Mouse (Mus musculus): ENCODE results near the gene AC124108.1. TPM values are rescaled to one million over a fixed set of nuclear protein-coding genes. Genes with fewer than 3 reads are reported as not detected.
A peak's percentile ranks its signal among the peaks of the same experiment; 100 is the strongest.

Gene AC124108.1
- polyA plus RNA-seq, 1 experiment from 2014 or later: 0.03 TPM

GRCm38 (mm10) chr1:132168115-132168767 is 23.0 kb upstream of the AC124108.1 start:
- Histone ChIP-seq H3K4me3 (replicated peaks) (no peak overlapping the region; the same call in 1 of the 2 replicates), H3K27ac (no peak overlapping the region), H3K9me3 (no peaks in the 10 kb centered on the region), H3K4me2 (replicated peaks) (peak overlapping the region; percentile 50), H3K4me1 (replicated peaks) (peaks cover 8% of the 10 kb centered on the region), H3K9ac (no peak overlapping the region), H3K27me3 (replicated peaks) (no peaks in the 10 kb centered on the region; the same call in 1 of the 2 replicates), H3K36me3 (no peaks in the 10 kb centered on the region)
- peak; percentile 62 for ATAC-seq
- WGBS: 8% methylated on average over 12 of the region's 12 CpGs

- Histone ChIP-seq H3K4me2 (replicated peaks) (no peak overlapping the region), H3K4me1 (replicated peaks) (peaks cover 8% of the 10 kb centered on the region), H3K9ac (no peak overlapping the region), H3K27me3 (replicated peaks) (no peaks in the 10 kb centered on the region; the same call in 1 of the 2 replicates), H3K4me3 (replicated peaks) (no peak overlapping the region), H3K36me3 (no peaks in the 10 kb centered on the region), H3K9me3 (no peaks in the 10 kb centered on the region), H3K27ac (no peak overlapping the region)
- ATAC-seq: no peak
- WGBS: 37% methylated on average over 6 of the region's 6 CpGs
Observed at GRCm38 (mm10) chr1:132170698-132171097, 20.6 kb upstream of the AC124108.1 start.

DNA sequence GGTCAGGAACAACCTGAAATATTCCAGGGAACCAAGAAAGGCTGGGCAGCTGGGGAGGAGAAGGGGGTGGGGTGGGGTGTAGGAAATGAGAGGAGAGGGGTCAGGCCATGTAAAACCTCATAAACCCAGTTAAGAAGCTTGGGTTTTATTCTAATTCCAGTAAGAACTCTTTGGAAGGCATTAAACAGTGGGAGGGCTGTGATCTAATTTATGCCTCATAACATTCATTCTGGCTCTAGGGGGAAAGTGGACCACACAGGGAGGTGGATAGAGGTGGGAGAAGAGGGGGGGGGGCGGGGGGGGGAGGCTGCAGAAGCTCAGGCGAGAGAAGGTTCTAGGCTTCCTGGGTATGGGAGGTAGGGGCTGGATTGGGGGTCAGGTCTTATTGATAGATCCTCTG is 19.6 kb upstream of the AC124108.1 start:
- no peak for ATAC-seq
- WGBS: 19% methylated on average over 2 of the region's 2 CpGs
- Histone ChIP-seq H3K27me3 (replicated peaks) (no peaks in the 10 kb centered on the region; the same call in 1 of the 2 replicates), H3K4me2 (replicated peaks) (no peak overlapping the region), H3K27ac (no peak overlapping the region), H3K9me3 (no peaks in the 10 kb centered on the region), H3K4me3 (replicated peaks) (no peak overlapping the region), H3K4me1 (replicated peaks) (peaks cover 8% of the 10 kb centered on the region), H3K9ac (no peak overlapping the region), H3K36me3 (no peaks in the 10 kb centered on the region)

DNA sequence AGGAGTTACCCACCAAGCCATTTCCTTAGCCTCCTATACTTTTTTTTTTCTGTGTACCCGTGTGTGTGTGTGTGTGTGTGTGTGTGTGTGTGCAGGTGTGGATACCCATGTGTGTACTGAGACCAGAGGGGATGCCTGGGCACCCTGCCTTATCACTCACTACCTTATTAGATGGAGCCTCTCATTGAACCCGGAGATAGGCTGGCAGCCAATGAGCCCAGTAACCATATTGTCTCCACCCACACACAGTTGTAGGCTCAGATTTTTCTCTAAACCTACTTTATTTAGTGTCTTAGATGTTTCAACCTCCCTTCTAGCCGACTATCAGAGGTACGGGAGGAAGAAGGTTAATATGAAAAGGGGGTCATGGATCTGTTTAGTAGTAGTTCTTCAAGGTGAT is 5.0 kb upstream of the AC124108.1 start:
- Histone ChIP-seq H3K4me2 (replicated peaks) (no peak overlapping the region), H3K4me1 (replicated peaks) (peaks cover 12% of the 10 kb centered on the region), H3K9ac (no peak overlapping the region), H3K27ac (no peak overlapping the region), H3K27me3 (replicated peaks) (peaks cover 41% of the 10 kb centered on the region), H3K36me3 (no peaks in the 10 kb centered on the region), H3K9me3 (no peaks in the 10 kb centered on the region), H3K4me3 (replicated peaks) (no peak overlapping the region)
- 81% methylated on average over 4 of the region's 4 CpGs for WGBS
- ATAC-seq: no peak

- no peak overlapping the region for H3K4me3 ChIP-seq (replicated peaks)
- no peak overlapping the region for H3K4me2 ChIP-seq (replicated peaks)
- H3K4me1 ChIP-seq (replicated peaks): peaks cover 22% of the 10 kb centered on the region
- H3K9me3 ChIP-seq: no peaks in the 10 kb centered on the region
- no peak for ATAC-seq
- no peak overlapping the region for H3K27ac ChIP-seq
- no peak overlapping the region for H3K9ac ChIP-seq
- no peaks in the 10 kb centered on the region for H3K36me3 ChIP-seq
- 22% methylated on average over 9 of the region's 9 CpGs for WGBS
- H3K27me3 ChIP-seq (replicated peaks): peaks cover 64% of the 10 kb centered on the region
Observed at GRCm38 (mm10) chr1:132188442-132189066, 2.7 kb upstream of the AC124108.1 start.

- Histone ChIP-seq H3K4me3 (replicated peaks) (no peak overlapping the region), H3K4me2 (replicated peaks) (no peak overlapping the region), H3K36me3 (no peaks in the 10 kb centered on the region), H3K27ac (no peak overlapping the region), H3K27me3 (replicated peaks) (peaks cover 70% of the 10 kb centered on the region), H3K9me3 (no peaks in the 10 kb centered on the region), H3K9ac (no peak overlapping the region), H3K4me1 (replicated peaks) (peaks cover 22% of the 10 kb centered on the region)
- ATAC-seq: no peak
- 53% methylated on average over 4 of the region's 4 CpGs for WGBS
Observed at GRCm38 (mm10) chr1:132189231-132189630, 2.0 kb upstream of the AC124108.1 start.

GRCm38 (mm10) chr1:132190040-132190513 is 1.2 kb upstream of the AC124108.1 start:
- Histone ChIP-seq H3K9me3 (no peaks in the 10 kb centered on the region), H3K4me2 (replicated peaks) (peak overlapping the region; percentile 97), H3K4me3 (replicated peaks) (peak overlapping the region; percentile 54), H3K4me1 (replicated peaks) (peaks cover 22% of the 10 kb centered on the region), H3K27me3 (replicated peaks) (peaks cover 75% of the 10 kb centered on the region), H3K36me3 (no peaks in the 10 kb centered on the region), H3K9ac (peak overlapping the region; percentile 29), H3K27ac (no peak overlapping the region)
- ATAC-seq: peak; percentile 65
- under 1% methylated on average over 50 of the region's 50 CpGs for WGBS

GRCm38 (mm10) chr1:132190621-132191092 is 600 bp upstream of the AC124108.1 start:
- H3K9me3 ChIP-seq: no peaks in the 10 kb centered on the region
- no peaks in the 10 kb centered on the region for H3K36me3 ChIP-seq
- peaks cover 22% of the 10 kb centered on the region for H3K4me1 ChIP-seq (replicated peaks)
- H3K27me3 ChIP-seq (replicated peaks): peaks cover 75% of the 10 kb centered on the region
- WGBS: under 1% methylated on average over 62 of the region's 62 CpGs
- peak overlapping the region; percentile 54 for H3K4me3 ChIP-seq (replicated peaks)
- H3K9ac ChIP-seq: peak overlapping the region; percentile 29
- no peak overlapping the region for H3K27ac ChIP-seq
- H3K4me2 ChIP-seq (replicated peaks): peak overlapping the region; percentile 97
- ATAC-seq: peak; percentile 31; the same call in 1 of the 2 replicates

- Histone ChIP-seq H3K4me3 (replicated peaks) (peak overlapping the region; percentile 54; the same call in 1 of the 2 replicates), H3K4me2 (replicated peaks) (peak overlapping the region; percentile 97), H3K27me3 (replicated peaks) (peaks cover 78% of the 10 kb centered on the region), H3K9ac (no peak overlapping the region), H3K9me3 (no peaks in the 10 kb centered on the region), H3K36me3 (no peaks in the 10 kb centered on the region), H3K27ac (no peak overlapping the region), H3K4me1 (replicated peaks) (peaks cover 22% of the 10 kb centered on the region)
- 6% methylated on average over 16 of the region's 16 CpGs for WGBS
- no peak for ATAC-seq
Observed at GRCm38 (mm10) chr1:132191786-132192680, 776 bp downstream of the AC124108.1 start.

- H3K4me3 ChIP-seq (replicated peaks): no peak overlapping the region
- no peak overlapping the region for H3K4me2 ChIP-seq (replicated peaks)
- ATAC-seq: no peak
- H3K9ac ChIP-seq: no peak overlapping the region
- H3K9me3 ChIP-seq: no peaks in the 10 kb centered on the region
- 67% methylated on average over 3 of the region's 3 CpGs for WGBS
- H3K27ac ChIP-seq: no peak overlapping the region
- H3K27me3 ChIP-seq (replicated peaks): peaks cover 73% of the 10 kb centered on the region
- H3K36me3 ChIP-seq: no peaks in the 10 kb centered on the region
- peaks cover 22% of the 10 kb centered on the region for H3K4me1 ChIP-seq (replicated peaks)
Observed at GRCm38 (mm10) chr1:132193806-132194205, 2.5 kb downstream of the AC124108.1 start.

GRCm38 (mm10) chr1:132194624-132195023 is 3.4 kb downstream of the AC124108.1 start:
- peaks cover 65% of the 10 kb centered on the region for H3K27me3 ChIP-seq (replicated peaks)
- WGBS: 31% methylated on average over 3 of the region's 3 CpGs
- H3K4me3 ChIP-seq (replicated peaks): no peak overlapping the region
- no peaks in the 10 kb centered on the region for H3K9me3 ChIP-seq
- ATAC-seq: no peak
- H3K4me2 ChIP-seq (replicated peaks): no peak overlapping the region
- H3K27ac ChIP-seq: no peak overlapping the region
- no peaks in the 10 kb centered on the region for H3K36me3 ChIP-seq
- no peak overlapping the region for H3K9ac ChIP-seq
- peaks cover 22% of the 10 kb centered on the region for H3K4me1 ChIP-seq (replicated peaks)

DNA sequence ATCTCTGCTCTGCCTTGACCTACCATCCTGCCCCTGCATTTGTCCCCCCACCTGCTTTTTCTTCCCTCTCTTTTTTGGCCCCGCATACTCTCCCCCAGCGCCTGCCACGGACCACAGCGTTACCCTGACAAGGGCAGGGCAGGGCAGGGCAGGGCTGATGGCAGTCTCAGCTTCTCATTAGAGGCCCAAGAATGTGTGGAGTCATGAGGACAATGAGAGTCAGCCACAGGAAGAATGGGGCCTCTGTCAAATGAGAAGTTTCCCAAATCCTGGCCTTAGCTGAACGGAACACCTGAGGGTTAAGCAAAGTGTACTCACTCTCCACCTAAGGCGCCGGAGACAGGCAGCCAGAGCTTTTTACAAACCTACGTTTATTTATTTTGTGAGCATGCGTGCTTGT is 3.8 kb downstream of the AC124108.1 start:
- 51% methylated on average over 9 of the region's 9 CpGs for WGBS
- Histone ChIP-seq H3K9ac (no peak overlapping the region), H3K4me1 (replicated peaks) (peaks cover 22% of the 10 kb centered on the region), H3K4me2 (replicated peaks) (no peak overlapping the region), H3K9me3 (no peaks in the 10 kb centered on the region), H3K27me3 (replicated peaks) (peaks cover 63% of the 10 kb centered on the region), H3K36me3 (no peaks in the 10 kb centered on the region), H3K27ac (no peak overlapping the region), H3K4me3 (replicated peaks) (no peak overlapping the region)
- no peak for ATAC-seq

All from intestine, embryonic 15.5 days (tissue).